Mouse (Mus musculus): ENCODE data around the gene Fbxo17.

DNA sequence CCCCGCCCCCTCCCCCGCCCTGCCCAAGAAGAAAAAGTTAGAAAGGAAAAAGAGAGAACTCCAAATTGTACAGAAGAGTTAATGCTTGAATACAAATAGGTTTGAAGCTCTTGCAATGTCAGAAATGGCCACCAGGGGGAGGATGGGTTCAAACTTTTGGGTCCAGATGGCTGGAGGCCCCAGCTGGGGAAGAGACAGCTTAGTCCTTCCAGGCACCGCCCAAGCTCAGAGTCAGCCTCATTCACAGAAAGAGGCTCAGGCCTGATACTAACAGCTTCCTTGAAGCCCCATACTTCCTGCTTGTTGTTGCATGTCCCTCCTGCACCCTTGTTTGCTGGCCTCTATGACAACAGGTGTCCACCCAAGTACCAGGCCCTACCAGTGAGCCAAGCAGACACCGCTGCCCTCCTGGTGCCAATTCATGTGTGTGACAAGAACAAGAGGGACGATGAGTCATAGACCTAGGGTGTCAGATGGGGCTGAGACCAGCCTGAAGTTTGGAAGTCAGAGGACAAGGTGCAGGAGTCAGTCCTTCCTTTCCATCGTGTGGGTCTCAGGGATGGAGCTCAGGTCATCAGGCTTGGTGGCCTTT lies 63.6 kb downstream of the Fbxo17 start:
- TF ChIP-seq FLI1 (IDR thresholded peaks at IDR 0.05; ENCODE audit: low read length) (no peak), GATA1 (IDR thresholded peaks at IDR 0.05; ENCODE audit: borderline replicate concordance, low read length) (no peak)

Data from megakaryocyte, embryonic 14.5 days (primary cell).